Mouse (Mus musculus): Measurements from ENCODE around the gene Hmcn1.

GRCm38 (mm10) chr1:150639522-150639921, 353.7 kb downstream of the Hmcn1 start:
- TF ChIP-seq TAL1 (IDR thresholded peaks at IDR 0.05; ENCODE audit: low read length) (no peak), GATA1 (IDR thresholded peaks at IDR 0.05; ENCODE audit: low read length) (no peak)
